Comparison of ENCODE assay signal across 22 mouse cellular contexts in genomic region chr16:96066174-96066573, GRCm38 (mm10).
"Had no signal": no experiment of that assay in that cellular context is flagged by ENCODE, and none has a peak within 500 bp of the region (broad histone marks: within the 10 kb centered on the region; RNA-seq: fewer than 3 reads in every experiment).

No protein-coding gene starts in this region.

- ATAC-seq: hindbrain, postnatal 0 days; intestine, embryonic 16.5 days had no signal

- H3K27me3 ChIP-seq: heart, embryonic 13.5 days; heart, embryonic 15.5 days; hindbrain, embryonic 13.5 days; hindbrain, embryonic 15.5 days; limb, embryonic 12.5 days had no signal

- DNase-seq: gastrocnemius, postnatal 14 days; gastrocnemius, postnatal 36 days; heart, adult 11 months; heart, adult 2 months; heart, postnatal 14 days; heart, postnatal 36 days; kidney, adult 11 months; kidney, adult 2 months; kidney, postnatal 10 days; kidney, postnatal 25 days; kidney, postnatal 4 days had no signal

- H3K4me1 ChIP-seq: heart, embryonic 13.5 days; heart, embryonic 15.5 days; hindbrain, embryonic 13.5 days; hindbrain, embryonic 15.5 days; limb, embryonic 10.5 days; limb, embryonic 12.5 days had no signal

- H3K9me3 ChIP-seq: heart, embryonic 13.5 days; heart, embryonic 15.5 days; hindbrain, embryonic 13.5 days; hindbrain, embryonic 15.5 days; limb, embryonic 10.5 days; limb, embryonic 12.5 days had no signal

- H3K4me2 ChIP-seq: heart, embryonic 11.5 days; heart, embryonic 13.5 days; heart, embryonic 15.5 days; hindbrain, embryonic 13.5 days; hindbrain, embryonic 15.5 days; limb, embryonic 12.5 days had no signal

- H3K4me3 ChIP-seq: heart, adult 2 months; heart, embryonic 13.5 days; heart, embryonic 15.5 days; hindbrain, embryonic 13.5 days; hindbrain, embryonic 15.5 days; layer of hippocampus, adult 2 months; left cerebral cortex, adult 2 months; limb, embryonic 10.5 days; limb, embryonic 12.5 days had no signal

- H3K27ac ChIP-seq: heart, adult 2 months; heart, embryonic 13.5 days; heart, embryonic 15.5 days; hindbrain, embryonic 13.5 days; hindbrain, embryonic 15.5 days; hindbrain, postnatal 0 days; layer of hippocampus, adult 2 months; left cerebral cortex, adult 2 months; limb, embryonic 10.5 days; limb, embryonic 12.5 days had no signal

- H3K9ac ChIP-seq: heart, embryonic 13.5 days; heart, embryonic 15.5 days; hindbrain, embryonic 13.5 days; hindbrain, embryonic 15.5 days; limb, embryonic 12.5 days had no signal
